Mouse (Mus musculus): ENCODE measurements around the gene Fbxo40. TPM values are rescaled to one million over a fixed set of nuclear protein-coding genes. Genes with fewer than 3 reads are reported as not detected.

The Fbxo40 gene
- polyA plus RNA-seq, 1 experiment from 2014 or later = not detected

DNA sequence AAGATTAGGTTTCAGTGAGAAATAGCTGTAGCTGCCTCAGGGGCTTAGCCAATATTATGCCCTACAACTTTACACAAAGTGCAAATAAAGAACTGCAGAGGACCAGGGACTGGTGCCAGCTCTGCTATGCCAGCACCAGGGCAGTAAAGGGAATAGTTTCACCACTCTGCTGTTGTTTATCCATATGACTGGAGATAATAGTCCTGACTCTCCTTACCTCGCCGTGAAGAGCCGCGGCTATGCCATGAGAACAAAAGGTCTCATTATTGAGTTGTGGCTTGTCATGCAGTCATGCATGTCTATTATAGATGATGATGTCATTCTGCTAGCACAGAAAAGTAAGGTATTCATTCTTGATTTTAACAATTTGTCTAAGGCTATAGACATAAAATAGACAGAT, 48.4 kb downstream of the Fbxo40 start:
- WGBS = 77% methylated on average over 4 of the region's 4 CpGs
- H3K27me3 ChIP-seq (ENCODE audit: control insufficient read depth, insufficient read depth, low read length) = no peaks in the 10 kb centered on the region
- H3K4me1 ChIP-seq (replicated peaks; ENCODE audit: control insufficient read depth, insufficient read depth, low read length) = no peaks in the 10 kb centered on the region
- no peak overlapping the region for H3K4me3 ChIP-seq (ENCODE audit: low read depth, low read length)
- H3K27ac ChIP-seq (ENCODE audit: low read depth, low read length) = no peak overlapping the region
- no peak overlapping the region for H3K9ac ChIP-seq (ENCODE audit: low read depth, low read length)
- no peak overlapping the region for H3K4me2 ChIP-seq (replicated peaks; ENCODE audit: low read depth, low read length)
- DNase-seq (ENCODE audit: low spot score) (no peak), ATAC-seq (ENCODE audit: low FRiP score) (no peak)
- no peaks in the 10 kb centered on the region for H3K36me3 ChIP-seq (ENCODE audit: control insufficient read depth, insufficient read depth, low read length)
- no peaks in the 10 kb centered on the region for H3K9me3 ChIP-seq (ENCODE audit: control insufficient read depth, low read length)

DNA sequence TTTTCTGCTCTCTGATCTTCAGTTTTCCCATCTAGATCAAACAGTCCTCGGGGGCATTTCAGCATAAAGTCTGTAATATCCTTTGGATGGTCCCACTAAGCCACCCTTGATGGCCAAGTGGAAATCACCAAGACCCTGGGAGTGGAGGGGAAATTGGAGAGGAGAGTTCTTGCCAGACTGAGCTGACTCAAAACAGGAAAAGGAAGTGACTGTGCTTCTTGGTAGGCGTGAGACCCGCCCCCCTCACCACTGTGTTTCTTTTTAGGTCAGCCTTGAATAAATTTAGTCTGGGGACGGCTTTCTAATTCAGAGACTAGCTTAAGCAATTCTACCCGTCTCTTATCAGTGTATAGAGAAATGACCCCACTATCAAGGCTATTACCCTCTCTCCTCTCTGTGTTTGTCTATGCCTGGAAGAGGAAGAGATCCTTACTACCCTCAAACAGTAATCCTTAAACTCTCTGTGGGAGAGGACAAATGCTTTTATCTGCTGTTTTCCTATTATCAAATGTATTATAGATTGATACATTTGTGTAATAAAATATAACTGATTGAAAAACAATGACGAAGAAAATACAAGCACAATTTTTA, 49.0 kb downstream of the Fbxo40 start:
- ATAC-seq (ENCODE audit: low FRiP score) (no peak), DNase-seq (ENCODE audit: low spot score) (no peak)
- no peaks in the 10 kb centered on the region for H3K4me1 ChIP-seq (replicated peaks; ENCODE audit: control insufficient read depth, insufficient read depth, low read length)
- H3K4me2 ChIP-seq (replicated peaks; ENCODE audit: low read depth, low read length) = no peak overlapping the region
- H3K4me3 ChIP-seq (ENCODE audit: low read depth, low read length) = no peak overlapping the region
- H3K36me3 ChIP-seq (ENCODE audit: control insufficient read depth, insufficient read depth, low read length) = no peaks in the 10 kb centered on the region
- 82% methylated on average over 6 of the region's 6 CpGs for WGBS
- H3K27ac ChIP-seq (ENCODE audit: low read depth, low read length) = no peak overlapping the region
- H3K9ac ChIP-seq (ENCODE audit: low read depth, low read length) = no peak overlapping the region
- H3K27me3 ChIP-seq (ENCODE audit: control insufficient read depth, insufficient read depth, low read length) = no peaks in the 10 kb centered on the region
- H3K9me3 ChIP-seq (ENCODE audit: control insufficient read depth, low read length) = no peaks in the 10 kb centered on the region

DNA sequence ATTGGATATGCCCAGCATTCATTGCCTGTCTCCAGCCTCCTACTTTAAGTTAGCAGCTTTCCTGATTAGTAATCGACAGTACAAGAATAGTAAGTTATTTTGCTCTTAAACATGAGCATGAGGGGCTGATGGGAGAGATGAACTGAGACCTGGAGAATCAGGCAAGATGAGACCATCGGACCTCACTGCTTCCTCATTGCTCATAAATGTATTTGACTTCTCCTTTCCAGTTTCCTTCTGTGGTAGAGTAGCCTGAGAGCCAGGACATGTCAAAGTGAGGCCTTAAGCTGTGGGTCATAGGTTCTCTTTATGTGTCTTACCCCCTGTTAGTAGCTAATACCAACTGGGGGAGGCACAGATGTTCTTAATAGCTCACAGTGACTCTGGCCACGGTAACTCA, 54.5 kb downstream of the Fbxo40 start:
- ATAC-seq (ENCODE audit: low FRiP score) = no peak
- DNase-seq (ENCODE audit: low spot score) = no peak
- no peak overlapping the region for H3K4me3 ChIP-seq (ENCODE audit: low read depth, low read length)
- no peaks in the 10 kb centered on the region for H3K9me3 ChIP-seq (ENCODE audit: control insufficient read depth, low read length)
- 90% methylated on average over 3 of the region's 3 CpGs for WGBS
- H3K36me3 ChIP-seq (ENCODE audit: control insufficient read depth, insufficient read depth, low read length) = 0 out of 2 replicates have a peak, but pooled peaks cover 2% of the 10 kb centered on the region
- no peaks in the 10 kb centered on the region for H3K27me3 ChIP-seq (ENCODE audit: control insufficient read depth, insufficient read depth, low read length)
- no peaks in the 10 kb centered on the region for H3K4me1 ChIP-seq (replicated peaks; ENCODE audit: control insufficient read depth, insufficient read depth, low read length)
- H3K27ac ChIP-seq (ENCODE audit: low read depth, low read length) = no peak overlapping the region
- no peak overlapping the region for H3K4me2 ChIP-seq (replicated peaks; ENCODE audit: low read depth, low read length)
- no peak overlapping the region for H3K9ac ChIP-seq (ENCODE audit: low read depth, low read length)

DNA sequence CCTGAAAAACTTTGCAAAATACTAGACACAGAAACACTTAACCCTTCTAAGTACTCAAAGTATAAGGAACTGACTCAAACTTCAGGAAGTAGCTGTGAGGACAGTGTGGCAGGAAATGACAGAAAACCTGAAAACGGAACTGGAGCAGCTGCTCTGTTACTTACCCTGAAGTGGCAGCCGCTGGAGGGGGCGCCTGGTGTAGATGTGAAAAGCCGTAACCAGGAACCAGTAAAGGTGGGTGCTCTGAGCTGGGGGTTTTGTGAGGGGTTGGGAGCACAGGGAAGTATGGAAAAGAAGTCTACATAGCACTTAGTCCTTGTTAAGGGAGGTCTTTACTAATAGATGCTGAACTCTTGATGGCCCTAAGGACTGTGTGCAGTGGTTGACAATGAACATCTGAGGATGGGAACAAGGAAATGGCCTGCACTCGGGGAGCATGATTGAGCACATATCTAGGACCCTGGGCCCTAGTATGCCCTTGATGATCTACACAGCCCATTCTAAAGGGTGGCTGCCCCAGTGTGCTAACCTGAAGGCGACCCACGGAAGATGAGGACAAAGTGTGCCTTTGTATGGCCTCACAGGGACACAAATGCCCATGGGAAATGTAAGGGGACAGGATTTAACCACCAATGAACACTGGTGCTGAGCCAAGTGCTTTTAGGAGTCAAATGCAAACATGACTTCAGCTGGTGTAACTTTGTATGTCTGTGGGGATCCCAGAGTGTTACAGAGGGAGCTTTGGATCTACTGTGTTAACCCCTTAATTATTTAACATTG, 55.2 kb downstream of the Fbxo40 start, which contains the start of gene Hcls1:
TSS of gene Hcls1 (plus strand) at position 143 of the 780 bp plus-strand sequence.
- DNase-seq (ENCODE audit: low spot score) = no peak
- WGBS = 82% methylated on average over 7 of the region's 7 CpGs
- ATAC-seq (ENCODE audit: low FRiP score) = no peak

DNA sequence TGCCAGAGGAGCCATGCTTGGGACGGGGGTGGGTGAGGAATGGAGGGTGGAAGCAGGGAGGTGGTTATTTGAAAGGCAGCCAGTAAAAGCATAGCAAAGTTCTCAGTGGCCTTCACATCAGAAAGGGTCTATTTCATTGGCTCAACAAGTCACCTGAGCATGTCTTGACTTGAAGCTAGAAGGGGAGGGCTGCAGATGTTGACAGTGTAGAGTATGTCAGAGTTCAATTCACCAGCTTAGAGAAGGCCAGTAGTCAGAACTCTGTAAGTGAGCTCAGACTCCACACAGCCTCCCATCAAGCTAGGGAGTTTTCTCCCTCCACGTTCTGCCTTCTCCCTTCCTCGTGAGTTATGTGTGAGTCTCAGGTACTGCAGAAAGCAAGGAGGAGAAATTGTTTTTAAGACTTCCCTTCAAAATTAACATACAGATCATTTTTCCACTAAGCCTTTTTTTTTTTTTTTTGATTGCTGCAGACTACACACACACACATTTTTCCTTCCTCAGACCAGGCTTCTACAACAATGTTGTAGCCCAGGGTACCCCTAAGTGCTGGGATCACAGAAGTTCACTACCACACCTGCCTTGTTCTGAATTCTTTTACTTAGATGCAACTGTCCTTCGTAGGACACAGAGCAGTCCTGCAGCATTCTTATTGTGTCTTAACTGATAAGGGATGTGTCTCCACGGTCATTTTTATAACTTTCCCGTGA, 56.0 kb downstream of the Fbxo40 start:
- Histone ChIP-seq H3K4me2 (replicated peaks; ENCODE audit: low read depth, low read length) (no peak overlapping the region), H3K36me3 (ENCODE audit: control insufficient read depth, insufficient read depth, low read length) (0 out of 2 replicates have a peak, but pooled peaks cover 2% of the 10 kb centered on the region), H3K27me3 (ENCODE audit: control insufficient read depth, insufficient read depth, low read length) (no peaks in the 10 kb centered on the region), H3K9me3 (ENCODE audit: control insufficient read depth, low read length) (no peaks in the 10 kb centered on the region), H3K9ac (ENCODE audit: low read depth, low read length) (no peak overlapping the region), H3K27ac (ENCODE audit: low read depth, low read length) (no peak overlapping the region), H3K4me1 (replicated peaks; ENCODE audit: control insufficient read depth, insufficient read depth, low read length) (no peaks in the 10 kb centered on the region), H3K4me3 (ENCODE audit: low read depth, low read length) (no peak overlapping the region)
- ATAC-seq (ENCODE audit: low FRiP score) = no peak
- WGBS = 82% methylated on average over 6 of the region's 6 CpGs
- no peak for DNase-seq (ENCODE audit: low spot score)

More for the DNA sequence above, 55.2 kb downstream of the Fbxo40 start, which contains the start of gene Hcls1:
- H3K27ac ChIP-seq (ENCODE audit: low read depth, low read length) = no peak within 1 kb of the TSS
- H3K4me3 ChIP-seq (ENCODE audit: low read depth, low read length) = no peak within 1 kb of the TSS
- H3K4me1 ChIP-seq (replicated peaks; ENCODE audit: control insufficient read depth, insufficient read depth, low read length) = no peaks in the 10 kb centered on the region
- no peak within 1 kb of the TSS for H3K4me2 ChIP-seq (replicated peaks; ENCODE audit: low read depth, low read length)
- no peaks in the 10 kb centered on the region for H3K9me3 ChIP-seq (ENCODE audit: control insufficient read depth, low read length)
- no peak within 1 kb of the TSS for H3K9ac ChIP-seq (ENCODE audit: low read depth, low read length)
- no peaks in the 10 kb centered on the region for H3K27me3 ChIP-seq (ENCODE audit: control insufficient read depth, insufficient read depth, low read length)
- H3K36me3 ChIP-seq (ENCODE audit: control insufficient read depth, insufficient read depth, low read length) = 0 out of 2 replicates have a peak, but pooled peaks cover 2% of the 10 kb centered on the region

DNA sequence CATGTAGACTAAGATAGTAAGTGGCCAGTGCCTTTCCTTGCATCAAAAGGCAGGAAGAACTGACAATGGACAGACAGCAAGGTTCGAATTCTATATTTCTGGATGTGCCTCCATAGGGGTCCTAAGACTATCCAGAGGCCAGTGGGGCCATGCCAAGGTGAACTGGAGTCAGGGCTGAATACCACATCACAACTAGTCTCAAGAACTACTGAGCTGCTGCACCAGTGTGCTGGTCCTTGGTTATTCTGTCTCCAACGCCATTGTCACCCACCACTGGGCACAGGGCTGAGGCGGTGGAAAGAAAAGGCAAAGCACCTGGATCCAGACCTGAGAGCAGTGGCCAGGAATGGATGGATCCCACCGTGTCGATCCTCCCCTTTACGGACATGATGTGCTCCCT, 57.7 kb downstream of the Fbxo40 start:
- peaks cover 5% of the 10 kb centered on the region; the same call in 1 of the 2 replicates for H3K36me3 ChIP-seq (ENCODE audit: control insufficient read depth, insufficient read depth, low read length)
- H3K4me1 ChIP-seq (replicated peaks; ENCODE audit: control insufficient read depth, insufficient read depth, low read length) = no peaks in the 10 kb centered on the region
- no peaks in the 10 kb centered on the region for H3K27me3 ChIP-seq (ENCODE audit: control insufficient read depth, insufficient read depth, low read length)
- no peak overlapping the region for H3K27ac ChIP-seq (ENCODE audit: low read depth, low read length)
- no peak overlapping the region for H3K4me2 ChIP-seq (replicated peaks; ENCODE audit: low read depth, low read length)
- no peak for ATAC-seq (ENCODE audit: low FRiP score)
- no peak for DNase-seq (ENCODE audit: low spot score)
- H3K9me3 ChIP-seq (ENCODE audit: control insufficient read depth, low read length) = no peaks in the 10 kb centered on the region
- no peak overlapping the region for H3K9ac ChIP-seq (ENCODE audit: low read depth, low read length)
- 89% methylated on average over 6 of the region's 6 CpGs for WGBS
- no peak overlapping the region for H3K4me3 ChIP-seq (ENCODE audit: low read depth, low read length)

DNA sequence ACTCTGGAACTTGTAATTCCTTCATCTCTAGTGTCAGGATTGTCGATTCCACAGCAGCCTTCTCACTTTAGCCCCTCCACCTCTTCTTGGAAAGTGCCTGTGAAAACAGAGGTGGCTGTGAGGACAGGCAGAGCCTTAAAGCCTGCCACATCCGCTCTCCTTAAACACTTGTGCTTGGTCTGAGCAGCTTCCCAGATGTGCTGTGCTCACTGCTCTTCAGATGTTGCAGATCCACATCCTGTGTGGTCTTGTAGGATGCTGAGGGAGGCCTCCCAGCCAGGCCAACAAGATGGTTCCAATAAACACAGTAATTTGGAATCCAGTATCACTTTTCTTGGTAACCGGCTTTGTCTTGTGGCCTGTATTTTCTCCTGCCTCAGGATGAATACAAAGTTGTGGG, 58.3 kb downstream of the Fbxo40 start:
- ATAC-seq (ENCODE audit: low FRiP score) (no peak), DNase-seq (ENCODE audit: low spot score) (no peak)
- Histone ChIP-seq H3K9ac (ENCODE audit: low read depth, low read length) (no peak overlapping the region), H3K9me3 (ENCODE audit: control insufficient read depth, low read length) (no peaks in the 10 kb centered on the region), H3K4me2 (replicated peaks; ENCODE audit: low read depth, low read length) (no peak overlapping the region), H3K27me3 (ENCODE audit: control insufficient read depth, insufficient read depth, low read length) (no peaks in the 10 kb centered on the region), H3K27ac (ENCODE audit: low read depth, low read length) (no peak overlapping the region), H3K4me1 (replicated peaks; ENCODE audit: control insufficient read depth, insufficient read depth, low read length) (no peaks in the 10 kb centered on the region), H3K4me3 (ENCODE audit: low read depth, low read length) (no peak overlapping the region), H3K36me3 (ENCODE audit: control insufficient read depth, insufficient read depth, low read length) (peaks cover 5% of the 10 kb centered on the region; the same call in 1 of the 2 replicates)
- WGBS = 82% methylated on average over 3 of the region's 3 CpGs

DNA sequence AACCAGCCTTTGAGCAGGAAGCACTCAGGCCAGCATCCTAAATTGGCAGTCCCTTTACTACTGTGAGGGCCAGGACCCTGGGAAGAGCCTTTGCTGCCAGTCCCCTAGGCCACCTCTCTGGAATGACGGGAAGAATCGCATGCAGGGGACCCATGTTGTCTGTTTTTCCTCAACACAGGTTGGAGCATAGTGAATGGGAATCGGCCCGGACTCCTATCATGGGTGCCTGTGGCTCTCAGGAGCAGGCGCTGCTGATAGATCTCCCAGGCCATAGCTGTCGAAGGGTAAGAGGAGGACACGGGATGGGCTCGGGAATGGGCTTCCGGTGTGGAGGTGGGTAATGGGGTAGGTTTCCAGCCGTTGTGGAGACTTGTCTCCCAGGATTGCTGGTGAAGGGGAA, 58.9 kb downstream of the Fbxo40 start:
- Histone ChIP-seq H3K9ac (ENCODE audit: low read depth, low read length) (no peak overlapping the region), H3K27me3 (ENCODE audit: control insufficient read depth, insufficient read depth, low read length) (no peaks in the 10 kb centered on the region), H3K27ac (ENCODE audit: low read depth, low read length) (no peak overlapping the region), H3K4me2 (replicated peaks; ENCODE audit: low read depth, low read length) (no peak overlapping the region), H3K36me3 (ENCODE audit: control insufficient read depth, insufficient read depth, low read length) (peaks cover 5% of the 10 kb centered on the region; the same call in 1 of the 2 replicates), H3K4me3 (ENCODE audit: low read depth, low read length) (no peak overlapping the region), H3K9me3 (ENCODE audit: control insufficient read depth, low read length) (no peaks in the 10 kb centered on the region), H3K4me1 (replicated peaks; ENCODE audit: control insufficient read depth, insufficient read depth, low read length) (no peaks in the 10 kb centered on the region)
- WGBS = 89% methylated on average over 10 of the region's 10 CpGs
- ATAC-seq (ENCODE audit: low FRiP score) (no peak), DNase-seq (ENCODE audit: low spot score) (no peak)
